Comparison of ENCODE assay signal across 8 mouse cellular contexts in the genomic region with DNA sequence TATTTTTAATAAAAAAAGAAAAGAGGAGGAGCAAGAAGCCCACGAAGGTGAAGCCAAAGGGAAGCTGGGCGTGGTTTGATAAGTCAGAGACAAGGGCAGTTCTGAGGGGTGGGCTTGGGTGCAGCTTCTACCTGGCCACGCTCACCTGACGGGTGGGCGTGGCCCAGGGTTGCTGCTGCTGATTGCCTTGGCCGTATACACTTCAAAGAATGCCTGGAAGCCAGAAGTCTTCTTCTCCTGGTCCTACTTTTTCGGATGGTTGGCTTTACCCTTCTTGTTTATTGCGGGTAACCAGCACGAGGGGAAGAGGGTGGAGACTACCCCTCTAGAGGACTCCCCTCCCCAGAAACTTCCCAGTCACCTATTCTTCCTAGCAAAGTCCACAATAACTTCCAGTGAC. TPM values are rescaled to one million over a fixed set of nuclear protein-coding genes. Genes with fewer than 3 reads are reported as not detected.
DNase-seq lines count a peak whose midpoint lies in the region; ATAC-seq and TF ChIP-seq lines count a peak whose summit lies in the region.

No protein-coding gene starts in this region.

- peak overlapping the region; percentile 93 for H3K27ac ChIP-seq in limb, embryonic 14.5 days (replicated peaks; ENCODE audit: low read depth, low read length)
- H3K27ac ChIP-seq in stomach, embryonic 15.5 days: peak overlapping the region; percentile 100

- H3K27me3 ChIP-seq in megakaryocyte, embryonic 14.5 days (replicated peaks): no peaks in the 10 kb centered on the region
- no peaks in the 10 kb centered on the region for H3K27me3 ChIP-seq in limb, embryonic 14.5 days (ENCODE audit: control insufficient read depth, insufficient read depth, low read length)
- no peaks in the 10 kb centered on the region for H3K27me3 ChIP-seq in stomach, embryonic 15.5 days (replicated peaks)

- no peak for ATAC-seq in megakaryocyte, adult 5-6 weeks (ENCODE audit: poor library complexity, severe bottlenecking)
- no peak for ATAC-seq in limb, embryonic 14.5 days (ENCODE audit: low FRiP score, low read depth)
- no peak for ATAC-seq in stomach, embryonic 15.5 days (ENCODE audit: insufficient read depth, low FRiP score, low read depth)

- H3K4me2 ChIP-seq in limb, embryonic 14.5 days (replicated peaks; ENCODE audit: low read depth, low read length, severe bottlenecking): peak overlapping the region; percentile 75
- peak overlapping the region; percentile 89 for H3K4me2 ChIP-seq in stomach, embryonic 15.5 days

- no peaks in the 10 kb centered on the region for H3K9me3 ChIP-seq in megakaryocyte, embryonic 14.5 days
- no peaks in the 10 kb centered on the region for H3K9me3 ChIP-seq in limb, embryonic 14.5 days (ENCODE audit: control insufficient read depth, low read length)
- no peaks in the 10 kb centered on the region for H3K9me3 ChIP-seq in stomach, embryonic 15.5 days

- H3K4me1 ChIP-seq in megakaryocyte, embryonic 14.5 days: peaks cover 92% of the 10 kb centered on the region
- H3K4me1 ChIP-seq in limb, embryonic 14.5 days (ENCODE audit: control insufficient read depth, insufficient read depth, low read length): peaks cover 20% of the 10 kb centered on the region
- peaks cover 14% of the 10 kb centered on the region for H3K4me1 ChIP-seq in stomach, embryonic 15.5 days

- TF ChIP-seq POLR2A in limb, embryonic 14.5 days (IDR thresholded peaks at IDR 0.05; ENCODE audit: borderline replicate concordance, extremely low read depth, insufficient read depth, insufficient read length): no peak

- peak overlapping the region; percentile 65 for H3K9ac ChIP-seq in limb, embryonic 14.5 days (ENCODE audit: low read depth, low read length, severe bottlenecking)
- peak overlapping the region; percentile 49; the same call in 1 of the 2 replicates for H3K9ac ChIP-seq in stomach, embryonic 15.5 days

- H3K4me3 ChIP-seq in megakaryocyte, embryonic 14.5 days (replicated peaks): peak overlapping the region; percentile 92
- H3K4me3 ChIP-seq in limb, embryonic 14.5 days (replicated peaks; ENCODE audit: low read length): peak overlapping the region; percentile 46
- H3K4me3 ChIP-seq in stomach, embryonic 15.5 days (replicated peaks): peak overlapping the region; percentile 62

- 10% methylated on average over 9 of the region's 9 CpGs for WGBS in limb, embryonic 14.5 days
- WGBS in stomach, embryonic 15.5 days: 12% methylated on average over 9 of the region's 9 CpGs

- DNase-seq in adrenal gland, postnatal 10 days: peak; percentile 1
- no peak for DNase-seq in adrenal gland, postnatal 36 days
- DNase-seq in limb, embryonic 14.5 days (ENCODE audit: low spot score): no peak
- no peak for DNase-seq in adrenal gland, postnatal 4 days (ENCODE audit: low spot score in 2 of 2)
- DNase-seq in retina, postnatal 1 day: no peak

- peaks cover 21% of the 10 kb centered on the region for H3K36me3 ChIP-seq in megakaryocyte, embryonic 14.5 days (replicated peaks; ENCODE audit: low read length)
- H3K36me3 ChIP-seq in limb, embryonic 14.5 days (ENCODE audit: control insufficient read depth, insufficient read depth, low read length): no peaks in the 10 kb centered on the region
- no peaks in the 10 kb centered on the region for H3K36me3 ChIP-seq in stomach, embryonic 15.5 days

RNA-seq across cellular contexts. Expression of a gene that starts 1.2 kb away (rescaled TPM):
- 1,000 to 10,000 TPM; 1,536 to 1,703 TPM for total RNA-seq in adrenal gland, postnatal 10 days (2021)
- 100 to 1,000 TPM; 504 to 548 TPM for total RNA-seq in adrenal gland, postnatal 36 days (2021)
- 68.1 and 368 TPM in 2 replicates for polyA plus RNA-seq in megakaryocyte, embryonic 14.5 days (2012; ENCODE audit: insufficient read depth, low replicate concordance)
- total RNA-seq in megakaryocyte, adult 5-6 weeks (2015): 128 and 130 TPM in 2 replicates
- total RNA-seq in megakaryocyte, adult 5-6 weeks (2017): 201 and 203 TPM in 2 replicates
- 93.3 and 153 TPM in 2 replicates for polyA plus RNA-seq in limb, embryonic 14.5 days (2012; rRNA removed)
- 280 and 301 TPM in 2 replicates for polyA plus RNA-seq in limb, embryonic 14.5 days (2014; fragmentation: Nextera tagmentation; extraction: Ambion mirVana)
- 353 and 355 TPM in 2 replicates for polyA plus RNA-seq in stomach, embryonic 15.5 days (2015; fragmentation: Nextera tagmentation; extraction: Ambion mirVana)
- total RNA-seq in adrenal gland, postnatal 4 days (2021): 100 to 1,000 TPM; 378 to 458 TPM

RNA-seq across cellular contexts. Expression of a gene that starts 1.2 kb away (rescaled TPM):
- 1 to 10 TPM in 1 of 2 experiments, under 1 TPM in 1; 0.69 to 1.1 TPM for total RNA-seq in adrenal gland, postnatal 10 days (2021)
- total RNA-seq in adrenal gland, postnatal 36 days (2021): 1 to 10 TPM in 1 of 2 experiments, not detected in 1; 1.2 TPM
- 0.75 TPM in 1 of 2 replicates, not detected in the other for polyA plus RNA-seq in megakaryocyte, embryonic 14.5 days (2012; ENCODE audit: insufficient read depth, low replicate concordance)
- total RNA-seq in megakaryocyte, adult 5-6 weeks (2015): not detected in 2 replicates
- 1.8 and 3.1 TPM in 2 replicates for total RNA-seq in megakaryocyte, adult 5-6 weeks (2017)
- 1.0 and 3.2 TPM in 2 replicates for polyA plus RNA-seq in limb, embryonic 14.5 days (2012; rRNA removed)
- 0.26 and 0.63 TPM in 2 replicates for polyA plus RNA-seq in limb, embryonic 14.5 days (2014; fragmentation: Nextera tagmentation; extraction: Ambion mirVana)
- polyA plus RNA-seq in stomach, embryonic 15.5 days (2015; fragmentation: Nextera tagmentation; extraction: Ambion mirVana): 0.96 and 1.1 TPM in 2 replicates
- 1 to 10 TPM; 2.1 to 2.7 TPM for total RNA-seq in adrenal gland, postnatal 4 days (2021)

RNA-seq across cellular contexts. Expression of a gene that starts 2.1 kb away (rescaled TPM):
- not detected for total RNA-seq in adrenal gland, postnatal 10 days (2021)
- total RNA-seq in adrenal gland, postnatal 36 days (2021): not detected
- not detected in 2 replicates for polyA plus RNA-seq in megakaryocyte, embryonic 14.5 days (2012; ENCODE audit: insufficient read depth, low replicate concordance)
- not detected in 2 replicates for total RNA-seq in megakaryocyte, adult 5-6 weeks (2015)
- not detected in 2 replicates for total RNA-seq in megakaryocyte, adult 5-6 weeks (2017)
- not detected in 2 replicates for polyA plus RNA-seq in limb, embryonic 14.5 days (2012; rRNA removed)
- not detected in 2 replicates for polyA plus RNA-seq in limb, embryonic 14.5 days (2014; fragmentation: Nextera tagmentation; extraction: Ambion mirVana)
- 0.21 TPM in 1 of 2 replicates, not detected in the other for polyA plus RNA-seq in stomach, embryonic 15.5 days (2015; fragmentation: Nextera tagmentation; extraction: Ambion mirVana)
- not detected for total RNA-seq in adrenal gland, postnatal 4 days (2021)

RNA-seq across cellular contexts. Expression of a gene that starts 5.8 kb away (rescaled TPM):
- total RNA-seq in adrenal gland, postnatal 10 days (2021): 1 to 10 TPM; 1.3 to 2.1 TPM
- total RNA-seq in adrenal gland, postnatal 36 days (2021): under 1 TPM in 1 of 2 experiments, not detected in 1; 0.50 TPM
- 2.9 and 10.0 TPM in 2 replicates for polyA plus RNA-seq in megakaryocyte, embryonic 14.5 days (2012; ENCODE audit: insufficient read depth, low replicate concordance)
- 41.6 and 53.1 TPM in 2 replicates for total RNA-seq in megakaryocyte, adult 5-6 weeks (2015)
- 13.1 and 23.4 TPM in 2 replicates for total RNA-seq in megakaryocyte, adult 5-6 weeks (2017)
- 0.68 and 0.88 TPM in 2 replicates for polyA plus RNA-seq in limb, embryonic 14.5 days (2012; rRNA removed)
- polyA plus RNA-seq in limb, embryonic 14.5 days (2014; fragmentation: Nextera tagmentation; extraction: Ambion mirVana): 1.7 and 2.3 TPM in 2 replicates
- 3.7 and 4.4 TPM in 2 replicates for polyA plus RNA-seq in stomach, embryonic 15.5 days (2015; fragmentation: Nextera tagmentation; extraction: Ambion mirVana)
- under 1 TPM in 1 of 2 experiments, not detected in 1; 0.68 TPM for total RNA-seq in adrenal gland, postnatal 4 days (2021)

RNA-seq across cellular contexts. Expression of a gene that starts 15.2 kb away (rescaled TPM):
- total RNA-seq in adrenal gland, postnatal 10 days (2021): not detected
- not detected for total RNA-seq in adrenal gland, postnatal 36 days (2021)
- polyA plus RNA-seq in megakaryocyte, embryonic 14.5 days (2012; ENCODE audit: insufficient read depth, low replicate concordance): 1.4 and 9.3 TPM in 2 replicates
- not detected in 2 replicates for total RNA-seq in megakaryocyte, adult 5-6 weeks (2015)
- total RNA-seq in megakaryocyte, adult 5-6 weeks (2017): not detected in 2 replicates
- not detected in 2 replicates for polyA plus RNA-seq in limb, embryonic 14.5 days (2012; rRNA removed)
- not detected in 2 replicates for polyA plus RNA-seq in limb, embryonic 14.5 days (2014; fragmentation: Nextera tagmentation; extraction: Ambion mirVana)
- 0.15 and 0.77 TPM in 2 replicates for polyA plus RNA-seq in stomach, embryonic 15.5 days (2015; fragmentation: Nextera tagmentation; extraction: Ambion mirVana)
- total RNA-seq in adrenal gland, postnatal 4 days (2021): not detected
